Mouse (Mus musculus): ENCODE measurements at regions not wholly inside any gene's neighbourhood (a gene's known extent, or its start where the extent isn't known, plus 50 kb on each side); places are given as distances from the start of the nearest gene placed in this dataset.
"Not testable (repeated sequence)": the region's sequence is repeated elsewhere in the genome, so short reads cannot be mapped to it uniquely, and the experiment has no call there.

- ATAC-seq (ENCODE audit: low FRiP score) (no peak), DNase-seq (ENCODE audit: low spot score, missing footprints) (peak; percentile 57)
- no peak overlapping the region for H3K4me2 ChIP-seq
- WGBS, result 95% methylated on average over 3 of the region's 3 CpGs
- no peaks in the 10 kb centered on the region for H3K36me3 ChIP-seq (ENCODE audit: control insufficient read depth, insufficient read depth, low read length)
- no peaks in the 10 kb centered on the region for H3K9me3 ChIP-seq (ENCODE audit: control insufficient read depth, low read length)
- H3K27me3 ChIP-seq (ENCODE audit: control insufficient read depth, insufficient read depth, low read length), result no peaks in the 10 kb centered on the region
- no peaks in the 10 kb centered on the region for H3K4me1 ChIP-seq (ENCODE audit: control insufficient read depth, insufficient read depth, low read length)
- no peak overlapping the region for H3K9ac ChIP-seq (ENCODE audit: low read length)
- no peak overlapping the region for H3K4me3 ChIP-seq (ENCODE audit: low read depth, low read length)
- no peak overlapping the region for H3K27ac ChIP-seq (ENCODE audit: low read depth, low read length)
Measured at GRCm38 (mm10) chr13:103637414-103637813, 137.0 kb downstream of the Srek1 start.

- H3K4me1 ChIP-seq (ENCODE audit: control insufficient read depth, insufficient read depth, low read length), result no peaks in the 10 kb centered on the region
- H3K9me3 ChIP-seq (ENCODE audit: control insufficient read depth, low read length), result no peaks in the 10 kb centered on the region
- H3K27ac ChIP-seq (ENCODE audit: low read depth, low read length), result no peak overlapping the region
- 85% methylated on average over 2 of the region's 2 CpGs for WGBS
- H3K4me2 ChIP-seq, result no peak overlapping the region
- no peaks in the 10 kb centered on the region for H3K36me3 ChIP-seq (ENCODE audit: control insufficient read depth, insufficient read depth, low read length)
- DNase-seq (ENCODE audit: low spot score, missing footprints), result no peak
- no peak overlapping the region for H3K4me3 ChIP-seq (ENCODE audit: low read depth, low read length)
- no peak overlapping the region for H3K9ac ChIP-seq (ENCODE audit: low read length)
- no peak for ATAC-seq (ENCODE audit: low FRiP score)
- H3K27me3 ChIP-seq (ENCODE audit: control insufficient read depth, insufficient read depth, low read length), result no peaks in the 10 kb centered on the region
Measured at GRCm38 (mm10) chr13:103636595-103636994, 137.8 kb downstream of the Srek1 start.

- H3K27ac ChIP-seq (ENCODE audit: low read depth, low read length), result no peak overlapping the region
- WGBS, result 87% methylated on average over 2 of the region's 2 CpGs
- H3K4me3 ChIP-seq (ENCODE audit: low read depth, low read length), result no peak overlapping the region
- H3K9me3 ChIP-seq (ENCODE audit: control insufficient read depth, low read length), result no peaks in the 10 kb centered on the region
- H3K4me2 ChIP-seq, result no peak overlapping the region
- H3K27me3 ChIP-seq (ENCODE audit: control insufficient read depth, insufficient read depth, low read length), result no peaks in the 10 kb centered on the region
- H3K4me1 ChIP-seq (ENCODE audit: control insufficient read depth, insufficient read depth, low read length), result no peaks in the 10 kb centered on the region
- ATAC-seq (ENCODE audit: low FRiP score), result no peak
- H3K36me3 ChIP-seq (ENCODE audit: control insufficient read depth, insufficient read depth, low read length), result no peaks in the 10 kb centered on the region
- no peak overlapping the region for H3K9ac ChIP-seq (ENCODE audit: low read length)
- no peak for DNase-seq (ENCODE audit: low spot score, missing footprints)
Measured at GRCm38 (mm10) chr13:103623810-103624209, 150.6 kb downstream of the Srek1 start.

- DNase-seq (ENCODE audit: low spot score, missing footprints) (no peak), ATAC-seq (ENCODE audit: low FRiP score) (no peak)
- no peaks in the 10 kb centered on the region for H3K4me1 ChIP-seq (ENCODE audit: control insufficient read depth, insufficient read depth, low read length)
- H3K36me3 ChIP-seq (ENCODE audit: control insufficient read depth, insufficient read depth, low read length), result no peaks in the 10 kb centered on the region
- H3K4me2 ChIP-seq, result no peak overlapping the region
- H3K9ac ChIP-seq (ENCODE audit: low read length), result no peak overlapping the region
- H3K27me3 ChIP-seq (ENCODE audit: control insufficient read depth, insufficient read depth, low read length), result no peaks in the 10 kb centered on the region
- no peak overlapping the region for H3K4me3 ChIP-seq (ENCODE audit: low read depth, low read length)
- H3K27ac ChIP-seq (ENCODE audit: low read depth, low read length), result no peak overlapping the region
- 53% methylated on average over 6 of the region's 6 CpGs for WGBS
- H3K9me3 ChIP-seq (ENCODE audit: control insufficient read depth, low read length), result no peaks in the 10 kb centered on the region
Measured at GRCm38 (mm10) chr13:103623319-103623718, 151.1 kb downstream of the Srek1 start.

GRCm38 (mm10) chr13:103622324-103622723, 152.1 kb downstream of the Srek1 start:
- Histone ChIP-seq H3K4me2 (no peak overlapping the region), H3K9ac (ENCODE audit: low read length) (no peak overlapping the region), H3K4me3 (ENCODE audit: low read depth, low read length) (no peak overlapping the region), H3K9me3 (ENCODE audit: control insufficient read depth, low read length) (no peaks in the 10 kb centered on the region), H3K27ac (ENCODE audit: low read depth, low read length) (no peak overlapping the region), H3K36me3 (ENCODE audit: control insufficient read depth, insufficient read depth, low read length) (no peaks in the 10 kb centered on the region), H3K4me1 (ENCODE audit: control insufficient read depth, insufficient read depth, low read length) (no peaks in the 10 kb centered on the region), H3K27me3 (ENCODE audit: control insufficient read depth, insufficient read depth, low read length) (no peaks in the 10 kb centered on the region)
- no peak for ATAC-seq (ENCODE audit: low FRiP score)
- DNase-seq (ENCODE audit: low spot score, missing footprints), result no peak
- WGBS, result 8% methylated on average over 5 of the region's 5 CpGs

- H3K27ac ChIP-seq (ENCODE audit: low read depth, low read length); ATAC-seq (ENCODE audit: low FRiP score); H3K9me3 ChIP-seq (ENCODE audit: control insufficient read depth, low read length); H3K4me1 ChIP-seq (ENCODE audit: control insufficient read depth, insufficient read depth, low read length); H3K27me3 ChIP-seq (ENCODE audit: control insufficient read depth, insufficient read depth, low read length); H3K4me3 ChIP-seq (ENCODE audit: low read depth, low read length); H3K4me2 ChIP-seq; DNase-seq (ENCODE audit: low spot score, missing footprints); H3K36me3 ChIP-seq (ENCODE audit: control insufficient read depth, insufficient read depth, low read length); H3K9ac ChIP-seq (ENCODE audit: low read length): not testable (repeated sequence)
- WGBS, result 95% methylated on average over 5 of the region's 5 CpGs
Measured at GRCm38 (mm10) chr13:103620958-103621357, 153.4 kb downstream of the Srek1 start.

GRCm38 (mm10) chr13:103613333-103613725, 161.1 kb downstream of the Srek1 start:
- ATAC-seq (ENCODE audit: low FRiP score), result no peak
- Histone ChIP-seq H3K4me1 (ENCODE audit: control insufficient read depth, insufficient read depth, low read length) (no peaks in the 10 kb centered on the region), H3K36me3 (ENCODE audit: control insufficient read depth, insufficient read depth, low read length) (no peaks in the 10 kb centered on the region), H3K27ac (ENCODE audit: low read depth, low read length) (no peak overlapping the region), H3K9ac (ENCODE audit: low read length) (no peak overlapping the region), H3K9me3 (ENCODE audit: control insufficient read depth, low read length) (no peaks in the 10 kb centered on the region), H3K4me2 (no peak overlapping the region), H3K4me3 (ENCODE audit: low read depth, low read length) (no peak overlapping the region), H3K27me3 (ENCODE audit: control insufficient read depth, insufficient read depth, low read length) (no peaks in the 10 kb centered on the region)
- DNase-seq (ENCODE audit: low spot score, missing footprints), result no peak
- 84% methylated on average over 10 of the region's 10 CpGs for WGBS

GRCm38 (mm10) chr13:103612720-103613332, 161.6 kb downstream of the Srek1 start:
- Histone ChIP-seq H3K9me3 (ENCODE audit: control insufficient read depth, low read length) (no peaks in the 10 kb centered on the region), H3K4me3 (ENCODE audit: low read depth, low read length) (no peak overlapping the region), H3K27ac (ENCODE audit: low read depth, low read length) (no peak overlapping the region), H3K4me2 (no peak overlapping the region), H3K36me3 (ENCODE audit: control insufficient read depth, insufficient read depth, low read length) (no peaks in the 10 kb centered on the region), H3K27me3 (ENCODE audit: control insufficient read depth, insufficient read depth, low read length) (no peaks in the 10 kb centered on the region), H3K9ac (ENCODE audit: low read length) (no peak overlapping the region), H3K4me1 (ENCODE audit: control insufficient read depth, insufficient read depth, low read length) (no peaks in the 10 kb centered on the region)
- WGBS, result 72% methylated on average over 11 of the region's 11 CpGs
- DNase-seq (ENCODE audit: low spot score, missing footprints) (no peak), ATAC-seq (ENCODE audit: low FRiP score) (no peak)

- DNase-seq (ENCODE audit: low spot score, missing footprints), result no peak
- no peak overlapping the region for H3K9ac ChIP-seq (ENCODE audit: low read length)
- H3K27ac ChIP-seq (ENCODE audit: low read depth, low read length), result no peak overlapping the region
- no peak overlapping the region for H3K4me3 ChIP-seq (ENCODE audit: low read depth, low read length)
- no peak for ATAC-seq (ENCODE audit: low FRiP score)
- H3K27me3 ChIP-seq (ENCODE audit: control insufficient read depth, insufficient read depth, low read length), result no peaks in the 10 kb centered on the region
- no peaks in the 10 kb centered on the region for H3K36me3 ChIP-seq (ENCODE audit: control insufficient read depth, insufficient read depth, low read length)
- H3K4me2 ChIP-seq, result no peak overlapping the region
- no peaks in the 10 kb centered on the region for H3K4me1 ChIP-seq (ENCODE audit: control insufficient read depth, insufficient read depth, low read length)
- WGBS, result 89% methylated on average over 5 of the region's 5 CpGs
- no peaks in the 10 kb centered on the region for H3K9me3 ChIP-seq (ENCODE audit: control insufficient read depth, low read length)
Measured at GRCm38 (mm10) chr13:103602302-103602701, 172.1 kb downstream of the Srek1 start.

All from midbrain, embryonic 11.5 days (tissue).